29 mouse cellular contexts compared by ENCODE assay signal in genomic region chr11:8610456-8610855, GRCm38 (mm10). TPM values are rescaled to one million over a fixed set of nuclear protein-coding genes. Genes with fewer than 3 reads are reported as not detected.
A peak's percentile ranks its signal among the peaks of the same experiment; 100 is the strongest.
DNase-seq lines count a peak whose midpoint lies in the region; ATAC-seq and TF ChIP-seq lines count a peak whose summit lies in the region.
"Had no signal": no experiment of that assay in that cellular context is flagged by ENCODE, and none has a peak within 500 bp of the region (broad histone marks: within the 10 kb centered on the region; RNA-seq: fewer than 3 reads in every experiment).

No protein-coding gene starts in this region.

- peaks cover 14% of the 10 kb centered on the region for H3K4me1 ChIP-seq in liver, postnatal 0 days (ENCODE audit: insufficient read depth)
- H3K4me1 ChIP-seq in liver, embryonic 12.5 days: 0 out of 2 replicates have a peak, but pooled peaks cover 2% of the 10 kb centered on the region
- H3K4me1 ChIP-seq: forebrain, embryonic 12.5 days; midbrain, embryonic 12.5 days; neural tube, embryonic 12.5 days had no signal

- ATAC-seq in liver, postnatal 0 days: peak; percentile 64
- ATAC-seq in liver, embryonic 12.5 days: no peak
- ATAC-seq: Patski had no signal

- no peak for TF ChIP-seq CTCF in liver, postnatal 0 days (IDR thresholded peaks at IDR 0.05; ENCODE audit: low read depth)

- TF ChIP-seq EP300 in liver, postnatal 0 days (IDR thresholded peaks at IDR 0.05; ENCODE audit: low read depth): no peak

- no peak overlapping the region for H3K27ac ChIP-seq in liver, postnatal 0 days (ENCODE audit: low read depth)
- no peak overlapping the region for H3K27ac ChIP-seq in liver, embryonic 12.5 days
- H3K27ac ChIP-seq: embryonic facial prominence, embryonic 10.5 days; embryonic facial prominence, embryonic 15.5 days; forebrain, embryonic 12.5 days; hindbrain, embryonic 13.5 days; kidney, postnatal 0 days; layer of hippocampus, adult 2 months; left cerebral cortex, adult 2 months; limb, embryonic 15.5 days; midbrain, embryonic 12.5 days; neural tube, embryonic 12.5 days had no signal

- H3K9ac ChIP-seq in liver, postnatal 0 days (replicated peaks): peak overlapping the region; percentile 16; the same call in 1 of the 2 replicates
- no peak overlapping the region for H3K9ac ChIP-seq in liver, embryonic 12.5 days
- H3K9ac ChIP-seq: embryonic facial prominence, embryonic 15.5 days; forebrain, embryonic 12.5 days; hindbrain, embryonic 13.5 days; limb, embryonic 15.5 days; midbrain, embryonic 12.5 days; neural tube, embryonic 12.5 days had no signal

- DNase-seq in kidney, adult 11 months: peak; percentile 54
- no peak for DNase-seq in kidney, adult 18-20 months
- no peak for DNase-seq in liver, postnatal 0 days
- DNase-seq in kidney, postnatal 14 days: peak; percentile 43
- DNase-seq in frontal cortex, postnatal 25 days (ENCODE audit: low spot score in 2 of 2): no peak
- no peak for DNase-seq in thymus, postnatal 10 days (ENCODE audit: low spot score in 2 of 2)
- DNase-seq: adrenal gland, postnatal 14 days; cerebellum, adult 11-12 months; cerebellum, adult 9-11 months; gastrocnemius, postnatal 14 days; heart, postnatal 36 days; lung, postnatal 36 days; right cerebral cortex, postnatal 4 days; thymus, adult 2 months; thymus, postnatal 4 days had no signal

- no peak overlapping the region for H3K4me2 ChIP-seq in liver, postnatal 0 days (ENCODE audit: low read depth, low read length)
- H3K4me2 ChIP-seq in liver, embryonic 12.5 days: no peak overlapping the region
- H3K4me2 ChIP-seq: embryonic facial prominence, embryonic 15.5 days; forebrain, embryonic 12.5 days; heart, embryonic 11.5 days; hindbrain, embryonic 13.5 days; limb, embryonic 15.5 days; midbrain, embryonic 12.5 days; neural tube, embryonic 12.5 days had no signal

- H3K27me3 ChIP-seq in liver, postnatal 0 days (ENCODE audit: insufficient read depth, low read length): no peaks in the 10 kb centered on the region
- H3K27me3 ChIP-seq in liver, embryonic 12.5 days (replicated peaks): no peaks in the 10 kb centered on the region
- H3K27me3 ChIP-seq: embryonic facial prominence, embryonic 15.5 days; forebrain, embryonic 12.5 days; hindbrain, embryonic 13.5 days; limb, embryonic 15.5 days; midbrain, embryonic 12.5 days; neural tube, embryonic 12.5 days; Patski had no signal

- 68% methylated on average over 7 of the region's 7 CpGs for WGBS in liver, postnatal 0 days (ENCODE audit: insufficient replicate concordance)
- WGBS in liver, embryonic 12.5 days (ENCODE audit: insufficient replicate concordance): 75% methylated on average over 7 of the region's 7 CpGs

- H3K36me3 ChIP-seq in liver, postnatal 0 days (replicated peaks; ENCODE audit: insufficient read depth, low read length): no peaks in the 10 kb centered on the region
- no peaks in the 10 kb centered on the region for H3K36me3 ChIP-seq in liver, embryonic 12.5 days
- H3K36me3 ChIP-seq: hindbrain, embryonic 13.5 days; midbrain, embryonic 12.5 days; neural tube, embryonic 12.5 days had no signal

- no peak overlapping the region for H3K4me3 ChIP-seq in liver, postnatal 0 days (ENCODE audit: low read depth, low read length)
- no peak overlapping the region for H3K4me3 ChIP-seq in liver, embryonic 12.5 days
- H3K4me3 ChIP-seq: embryonic facial prominence, embryonic 10.5 days; embryonic facial prominence, embryonic 15.5 days; forebrain, embryonic 12.5 days; hindbrain, embryonic 13.5 days; layer of hippocampus, adult 2 months; left cerebral cortex, adult 2 months; limb, embryonic 15.5 days; midbrain, embryonic 12.5 days; myocyte; neural tube, embryonic 12.5 days had no signal

- H3K9me3 ChIP-seq in liver, postnatal 0 days (ENCODE audit: low read length): no peaks in the 10 kb centered on the region
- H3K9me3 ChIP-seq in liver, embryonic 12.5 days (replicated peaks): no peaks in the 10 kb centered on the region
- H3K9me3 ChIP-seq: embryonic facial prominence, embryonic 15.5 days; forebrain, embryonic 12.5 days; hindbrain, embryonic 13.5 days; limb, embryonic 15.5 days; midbrain, embryonic 12.5 days; neural tube, embryonic 12.5 days had no signal

RNA-seq across cellular contexts. Expression of gene Tns3, which starts 53.9 kb away (rescaled TPM):
- polyA plus RNA-seq in liver, postnatal 0 days (2015; fragmentation: Nextera tagmentation; extraction: Ambion mirVana): 2.8 and 3.6 TPM in 2 replicates
- polyA plus RNA-seq in liver, embryonic 12.5 days (2016; fragmentation: Nextera tagmentation; extraction: Ambion mirVana): 6.7 and 7.3 TPM in 2 replicates

Comparison
In these comparisons a context has a peak if more than half of its experiments do, and no peak if none do; other contexts are left out.
1. DNase-seq: peak in kidney, adult 11 months (single experiment) and kidney, postnatal 14 days (single experiment); none in kidney, adult 18-20 months (single experiment), liver, postnatal 0 days (single experiment), frontal cortex, postnatal 25 days (0 of 2) and thymus, postnatal 10 days (0 of 2).